Comparison of ENCODE assay signal across 18 mouse cellular contexts in the genomic region with DNA sequence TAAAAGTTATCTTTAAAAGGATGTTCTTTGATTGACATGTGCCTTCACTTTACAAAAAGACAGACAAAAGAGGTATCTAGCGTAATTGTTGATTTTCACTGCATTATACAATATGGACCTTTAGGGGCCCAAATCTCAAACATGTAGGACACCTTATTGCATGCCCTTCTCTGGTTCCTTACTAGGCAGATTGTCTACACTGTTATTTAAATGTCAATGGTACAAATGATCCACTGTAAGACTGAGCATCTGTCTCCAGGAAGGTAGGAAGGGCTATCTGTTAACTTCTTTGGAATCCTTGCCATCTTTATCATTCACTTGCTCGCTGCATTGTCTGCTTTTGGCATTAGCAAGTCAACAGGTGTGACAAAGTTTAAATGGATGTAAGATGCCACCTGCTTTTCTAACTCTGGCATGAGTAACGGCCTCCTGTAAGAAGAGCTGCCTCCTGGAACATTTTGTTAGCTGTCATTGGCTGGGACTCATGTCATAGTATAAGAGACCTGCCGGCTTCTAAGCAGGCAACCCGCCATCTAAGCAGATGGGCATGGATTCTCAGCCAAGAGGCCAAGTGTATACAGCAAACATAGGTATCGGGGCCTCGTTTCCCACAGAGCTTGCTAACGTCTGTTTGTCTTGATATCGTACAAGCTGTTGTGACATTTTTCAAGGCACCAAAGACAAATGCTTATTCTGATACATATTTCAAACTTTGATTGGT.
DNase-seq lines count a peak whose midpoint lies in the region; ATAC-seq lines count a peak whose summit lies in the region.
"Had no signal": no experiment of that assay in that cellular context is flagged by ENCODE, and none has a peak within 500 bp of the region (broad histone marks: within the 10 kb centered on the region; RNA-seq: fewer than 3 reads in every experiment).

No protein-coding gene starts in this region.

- DNase-seq in hindbrain, embryonic 10.5 days (ENCODE audit: low spot score): no peak
- DNase-seq in cerebellum, adult 11 months: peak; percentile 78
- peak; percentile 93 to 95 for DNase-seq in cerebellum, postnatal 36 days
- peak; percentile 16 to 33 for DNase-seq in layer of hippocampus, postnatal 36 days
- no peak for DNase-seq in urinary bladder, postnatal 36 days (ENCODE audit: low spot score in 2 of 2)
- no peak for DNase-seq in frontal cortex, postnatal 10 days (ENCODE audit: low spot score in 2 of 2)
- DNase-seq: adrenal gland, postnatal 36 days; gastrocnemius, postnatal 36 days; midbrain, embryonic 14.5 days; thymus, postnatal 4 days had no signal

- ATAC-seq in hindbrain, embryonic 16.5 days: peak; percentile 81

- H3K4me2 ChIP-seq in hindbrain, embryonic 16.5 days (ENCODE audit: low read length): no peak overlapping the region
- H3K4me2 ChIP-seq: embryonic facial prominence, embryonic 13.5 days; heart, embryonic 13.5 days; limb, embryonic 12.5 days; liver, embryonic 15.5 days had no signal

- no peaks in the 10 kb centered on the region for H3K27me3 ChIP-seq in hindbrain, embryonic 16.5 days (replicated peaks; ENCODE audit: control insufficient read depth, insufficient read depth, low read length)
- H3K27me3 ChIP-seq in hindbrain, embryonic 10.5 days (ENCODE audit: insufficient read depth, poor library complexity, severe bottlenecking): no peaks in the 10 kb centered on the region
- H3K27me3 ChIP-seq: embryonic facial prominence, embryonic 13.5 days; heart, embryonic 13.5 days; limb, embryonic 12.5 days; liver, embryonic 15.5 days had no signal

- H3K4me1 ChIP-seq in hindbrain, embryonic 16.5 days (ENCODE audit: control insufficient read depth, insufficient read depth, low read depth, low read length): no peaks in the 10 kb centered on the region
- H3K4me1 ChIP-seq in hindbrain, embryonic 10.5 days (replicated peaks): no peaks in the 10 kb centered on the region
- H3K4me1 ChIP-seq: heart, embryonic 13.5 days; limb, embryonic 12.5 days; liver, embryonic 15.5 days had no signal

- H3K9me3 ChIP-seq in hindbrain, embryonic 16.5 days (ENCODE audit: control insufficient read depth, low read length): no peaks in the 10 kb centered on the region
- H3K9me3 ChIP-seq in hindbrain, embryonic 10.5 days: no peaks in the 10 kb centered on the region
- H3K9me3 ChIP-seq: embryonic facial prominence, embryonic 13.5 days; heart, embryonic 13.5 days; limb, embryonic 12.5 days; liver, embryonic 15.5 days had no signal

- H3K9ac ChIP-seq in hindbrain, embryonic 16.5 days (ENCODE audit: low read depth, low read length): no peak overlapping the region
- H3K9ac ChIP-seq: embryonic facial prominence, embryonic 13.5 days; heart, embryonic 13.5 days; limb, embryonic 12.5 days; liver, embryonic 15.5 days had no signal

- H3K27ac ChIP-seq in hindbrain, embryonic 16.5 days (ENCODE audit: low read depth, low read length): no peak overlapping the region
- H3K27ac ChIP-seq in hindbrain, embryonic 10.5 days: no peak overlapping the region
- H3K27ac ChIP-seq: embryonic facial prominence, embryonic 13.5 days; heart, embryonic 13.5 days; limb, embryonic 12.5 days; liver, embryonic 15.5 days; macrophage; stomach, postnatal 0 days had no signal

- no peaks in the 10 kb centered on the region for H3K36me3 ChIP-seq in hindbrain, embryonic 16.5 days (ENCODE audit: control insufficient read depth, insufficient read depth, low read length)
- no peaks in the 10 kb centered on the region for H3K36me3 ChIP-seq in hindbrain, embryonic 10.5 days
- H3K36me3 ChIP-seq: embryonic facial prominence, embryonic 13.5 days; G1E; heart, embryonic 13.5 days; limb, embryonic 12.5 days; liver, embryonic 15.5 days had no signal

- WGBS in hindbrain, embryonic 16.5 days: 77% methylated on average over 9 of the region's 9 CpGs
- WGBS in hindbrain, embryonic 10.5 days: 93% methylated on average over 9 of the region's 9 CpGs

- no peak overlapping the region for H3K4me3 ChIP-seq in hindbrain, embryonic 16.5 days (ENCODE audit: low read length)
- no peak overlapping the region for H3K4me3 ChIP-seq in hindbrain, embryonic 10.5 days
- H3K4me3 ChIP-seq: embryonic facial prominence, embryonic 13.5 days; heart, embryonic 13.5 days; limb, embryonic 12.5 days; liver, embryonic 15.5 days had no signal

Comparison
In these comparisons a context has a peak if more than half of its experiments do, and no peak if none do; other contexts are left out.
1. DNase-seq: peak in cerebellum, adult 11 months (single experiment), cerebellum, postnatal 36 days (2 of 2) and layer of hippocampus, postnatal 36 days (2 of 2); none in hindbrain, embryonic 10.5 days (single experiment), urinary bladder, postnatal 36 days (0 of 2) and frontal cortex, postnatal 10 days (0 of 2).